Mouse (Mus musculus) spleen, adult 2 months (tissue): ENCODE measurements around the gene Mymk. TPM values are rescaled to one million over a fixed set of nuclear protein-coding genes. Genes with fewer than 3 reads are reported as not detected.

ENCODE experiments used
- DNase-seq, 2 experiments: peaks; one replicate each; pipeline versions ENCODE4 v3.0.0 to v3.0.0-alpha.2; 2012 to 2021; ENCODE audit warnings: low spot score in 2 of 2, low read depth in 1 of 2
- H3K27ac ChIP-seq: fragments of 200-500 bp; 2 replicates; pipeline ENCODE4 v1.5.1; 2012; ENCODE audit warnings: low read length, inconsistent platforms; ENCODE audit not compliant: insufficient read depth
- H3K27me3 ChIP-seq: fragments of 200-500 bp; 2 replicates; pipeline ENCODE4 v1.6.1; 2012; ENCODE audit warnings: mild to moderate bottlenecking, moderate library complexity, low read length, inconsistent platforms; ENCODE audit not compliant: control insufficient read depth, insufficient read depth
- H3K36me3 ChIP-seq: fragments of 200-500 bp; 2 replicates; pipeline ENCODE4 v1.6.1; 2012; ENCODE audit warnings: mild to moderate bottlenecking, low read length, inconsistent platforms; ENCODE audit not compliant: control insufficient read depth, insufficient read depth
- H3K4me1 ChIP-seq: fragments of 200-500 bp; 2 replicates; pipeline ENCODE4 v1.6.1; 2011; ENCODE audit warnings: inconsistent platforms; ENCODE audit not compliant: control insufficient read depth, insufficient read depth, insufficient read length
- H3K4me3 ChIP-seq: fragments of 200-500 bp; 2 replicates; pipeline ENCODE4 v1.5.1; 2011; ENCODE audit warnings: mild to moderate bottlenecking, inconsistent platforms; ENCODE audit not compliant: insufficient read depth, insufficient read length; ENCODE audit errors: extremely low read depth
- CTCF ChIP-seq: fragments of 200-500 bp; IDR thresholded peaks from 2 replicates; pipeline ENCODE4 v1.5.1; 2011; ENCODE audit warnings: mild to moderate bottlenecking, inconsistent platforms; ENCODE audit not compliant: insufficient read depth, insufficient read length, insufficient replicate concordance; ENCODE audit errors: extremely low read depth
- POLR2A ChIP-seq: fragments of 200-500 bp; IDR thresholded peaks from 2 replicates; pipeline ENCODE4 v1.6.1; 2011; ENCODE audit warnings: low read depth, low read length, inconsistent platforms
- WGBS: fragments of 180-500 bp; shearing (Covaris S2); methylation state at CpG from one replicate; pipeline ENCODE4 v1.1.7; 2018; 5-methylcytosine and 5-hydroxymethylcytosine counted together
- polyA plus RNA-seq: library from polyadenylated mRNA; depleted of rRNA; stranded (reverse); fragments of >200 nt; gene quantifications from 2 replicates; pipeline ENCODE4 v1.2.3, GENCODE M21; 2012

Gene Mymk
- polyA plus RNA-seq, 1 experiment: 0.47 TPM

- peak; percentile 67 to 90 for DNase-seq
- Histone ChIP-seq H3K27me3 (no peaks in the 10 kb centered on the region), H3K36me3 (no peaks in the 10 kb centered on the region), H3K27ac (peak within 1 kb of the TSS; percentile 84), H3K4me3 (peak within 1 kb of the TSS; percentile 55), H3K4me1 (peaks cover 26% of the 10 kb centered on the region)
- no peak for TF ChIP-seq POLR2A
- no peak for TF ChIP-seq CTCF
- WGBS: 5% methylated on average over 38 of the region's 38 CpGs
These were observed 44.2 kb downstream of the Mymk start, which contains the start of gene Slc2a6 for GRCm38 (mm10) chr2:27027618-27028436. Slc2a6 (minus strand) TSS chr2:27027998.

- Histone ChIP-seq H3K4me1 (peaks cover 26% of the 10 kb centered on the region), H3K27ac (peak overlapping the region; percentile 10; the same call in 1 of the 2 replicates), H3K36me3 (no peaks in the 10 kb centered on the region), H3K27me3 (no peaks in the 10 kb centered on the region), H3K4me3 (peak overlapping the region; percentile 51)
- DNase-seq: no peak
- no peak for TF ChIP-seq POLR2A
- no peak for TF ChIP-seq CTCF
- 59% methylated on average over 10 of the region's 10 CpGs for WGBS
These were observed 44.9 kb downstream of the Mymk start for GRCm38 (mm10) chr2:27026857-27027617.

- no peaks in the 10 kb centered on the region for H3K27me3 ChIP-seq
- no peak for DNase-seq
- no peak for TF ChIP-seq CTCF
- TF ChIP-seq POLR2A: no peak
- H3K4me1 ChIP-seq: peaks cover 26% of the 10 kb centered on the region
- no peak overlapping the region for H3K4me3 ChIP-seq
- no peak overlapping the region; the same call in 1 of the 2 replicates for H3K27ac ChIP-seq
- 90% methylated on average over 3 of the region's 3 CpGs for WGBS
- no peaks in the 10 kb centered on the region for H3K36me3 ChIP-seq
These were observed 45.6 kb downstream of the Mymk start for GRCm38 (mm10) chr2:27026332-27026731.

- peaks cover 26% of the 10 kb centered on the region for H3K4me1 ChIP-seq
- no peak for TF ChIP-seq POLR2A
- no peak for TF ChIP-seq CTCF
- peaks cover 2% of the 10 kb centered on the region; the same call in 1 of the 2 replicates for H3K36me3 ChIP-seq
- WGBS: 19% methylated on average over 3 of the region's 3 CpGs
- H3K27ac ChIP-seq: peak overlapping the region; percentile 73
- DNase-seq: peak; percentile 30 to 60
- no peaks in the 10 kb centered on the region for H3K27me3 ChIP-seq
- no peak overlapping the region for H3K4me3 ChIP-seq
These were observed 46.4 kb downstream of the Mymk start for GRCm38 (mm10) chr2:27025545-27025944.

- Histone ChIP-seq H3K27ac (no peak overlapping the region), H3K36me3 (peaks cover 2% of the 10 kb centered on the region), H3K4me1 (peaks cover 26% of the 10 kb centered on the region), H3K27me3 (no peaks in the 10 kb centered on the region), H3K4me3 (no peak overlapping the region)
- DNase-seq: no peak
- TF ChIP-seq POLR2A (no peak), CTCF (no peak)
- 89% methylated on average over 14 of the region's 14 CpGs for WGBS
These were observed 47.8 kb downstream of the Mymk start for GRCm38 (mm10) chr2:27024136-27024535.

GRCm38 (mm10) chr2:27022612-27023011, 49.4 kb downstream of the Mymk start:
- Histone ChIP-seq H3K4me1 (peaks cover 23% of the 10 kb centered on the region), H3K27me3 (no peaks in the 10 kb centered on the region), H3K4me3 (no peak overlapping the region), H3K36me3 (peaks cover 9% of the 10 kb centered on the region), H3K27ac (no peak overlapping the region)
- WGBS: 86% methylated on average over 6 of the region's 6 CpGs
- no peak for TF ChIP-seq CTCF
- TF ChIP-seq POLR2A: no peak
- no peak for DNase-seq
